Mouse (Mus musculus) cerebellum, adult 11-12 months (tissue): ENCODE measurements around the gene Fam171a2.
"Not testable (repeated sequence)": the region's sequence is repeated elsewhere in the genome, so short reads cannot be mapped to it uniquely, and the experiment has no call there.

ENCODE experiments used
- DNase-seq: peaks from one replicate; pipeline ENCODE4 v3.0.0; 2022

Gene Fam171a2

GRCm38 (mm10) chr11:102392441-102393237 is 54.8 kb downstream of the Fam171a2 start:
- DNase-seq, result no peak

GRCm38 (mm10) chr11:102389436-102389835 is 58.0 kb downstream of the Fam171a2 start:
- not testable (repeated sequence) for DNase-seq
